Mouse (Mus musculus) embryonic fibroblast, embryonic 13.5 days (primary cell): ENCODE results near the gene Ccdc171.

Source experiments
- CTCF ChIP-seq: IDR thresholded peaks from 2 replicates; pipeline ENCODE4 v1.5.1; 2011; ENCODE audit warnings: mild to moderate bottlenecking, control low read depth, low read length, moderate library complexity, borderline replicate concordance; ENCODE audit not compliant: insufficient read depth
- POLR2A ChIP-seq: IDR thresholded peaks from 2 replicates; pipeline ENCODE4 v1.6.1; 2011; ENCODE audit warnings: low read depth, mild to moderate bottlenecking, control low read depth, low read length, moderate library complexity

GRCm38 (mm10) chr4:83662301-83662700, 137.0 kb downstream of the Ccdc171 start:
- TF ChIP-seq CTCF = no peak
- no peak for TF ChIP-seq POLR2A
